Mouse (Mus musculus) CD4-positive naive resting alpha-beta T cell, adult 76 days (primary cell): ENCODE results near the gene Klk1b22. TPM values are rescaled to one million over a fixed set of nuclear protein-coding genes. Genes with fewer than 3 reads are reported as not detected.

Experiments
- total RNA-seq: library from RNA; stranded (reverse); gene quantifications from one replicate; pipeline ENCODE4 v1.2.4, GENCODE M21; 2023

Gene Klk1b22
- not detected for total RNA-seq

GRCm38 (mm10) chr7:44112373-44112772 is at the start of gene Klk1b22:
Gene Klk1b22, plus strand, starts transcription at chr7:44112673.

GRCm38 (mm10) chr7:44102028-44102427 is 10.4 kb upstream of the Klk1b22 start, which contains the start of gene Klk1b21:
Gene Klk1b21, plus strand, starts transcription at chr7:44102328.

DNA sequence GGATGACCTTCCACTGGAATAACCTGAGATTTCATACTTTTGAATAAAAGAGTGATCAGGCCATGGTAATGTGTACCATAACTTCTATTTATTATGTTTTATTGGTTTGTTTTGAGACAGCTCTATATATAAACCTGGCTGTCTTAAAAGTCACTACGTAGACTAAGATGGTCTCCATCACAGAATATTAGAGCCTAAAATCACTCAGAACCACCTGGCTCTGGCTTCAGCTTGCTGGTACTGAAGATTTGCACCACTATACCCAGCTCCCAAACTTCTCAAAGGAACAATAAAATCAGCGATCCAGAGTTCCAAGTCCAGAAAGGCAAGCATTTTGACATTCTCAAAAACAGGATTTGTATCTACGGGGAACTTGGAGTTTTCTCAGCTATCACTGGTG is 24.0 kb downstream of the Klk1b22 start, which contains the start of gene Klk1b16:
Gene Klk1b16 (plus strand): TSS at position 301 of the 400 bp plus-strand sequence.

Other genes starting within 250 kb of the Klk1b22 start
- gene Klk4, start 231.5 kb upstream of the Klk1b22 start, total RNA-seq = not detected
- gene Klk15, start 178.9 kb upstream of the Klk1b22 start, total RNA-seq = not detected
- not detected for gene Klk1b8, start 162.0 kb upstream of the Klk1b22 start, total RNA-seq
- gene Klk1b1, start 145.9 kb upstream of the Klk1b22 start, total RNA-seq = not detected
- gene Klk1b9, start 136.6 kb upstream of the Klk1b22 start, total RNA-seq = not detected
- gene Klk1b11, start 116.8 kb upstream of the Klk1b22 start, total RNA-seq = not detected
- gene Klk1b26, start 100.5 kb upstream of the Klk1b22 start, total RNA-seq = not detected
- gene Klk1b27, start 60.4 kb upstream of the Klk1b22 start, total RNA-seq = not detected
- gene Klk1b21, start 10.3 kb upstream of the Klk1b22 start, total RNA-seq = not detected
- gene Klk1b16, start 24.1 kb downstream of the Klk1b22 start, total RNA-seq = not detected
- gene Klk1b24, start 75.6 kb downstream of the Klk1b22 start, total RNA-seq = not detected
- not detected for gene Klk1b3, start 85.5 kb downstream of the Klk1b22 start, total RNA-seq
- not detected for gene Klk1b4, start 94.8 kb downstream of the Klk1b22 start, total RNA-seq
- gene Klk1b5, start 103.3 kb downstream of the Klk1b22 start, total RNA-seq = not detected
- gene Klk1, start 112.7 kb downstream of the Klk1b22 start, total RNA-seq = 0.82 TPM
- gene Gm36864, start 123.5 kb downstream of the Klk1b22 start, total RNA-seq = not detected
- gene 1700028J19Rik, start 134.0 kb downstream of the Klk1b22 start, total RNA-seq = 3.3 TPM
- 214 TPM for gene 2410002F23Rik, start 134.0 kb downstream of the Klk1b22 start, total RNA-seq
- gene Acp4, start 144.7 kb downstream of the Klk1b22 start, total RNA-seq = not detected
- gene Gm15517, start 148.8 kb downstream of the Klk1b22 start, total RNA-seq = not detected
- gene Clec11a, start 194.2 kb downstream of the Klk1b22 start, total RNA-seq = 0.67 TPM
- 3.0 TPM for gene Shank1, start 197.6 kb downstream of the Klk1b22 start, total RNA-seq